Mouse (Mus musculus) lung, postnatal 10 days (tissue): Measurements from ENCODE around the gene Adgrl2.

Experiments
- DNase-seq: peaks from one replicate; pipeline ENCODE4 v3.0.0; 2021

Gene Adgrl2

GRCm38 (mm10) chr3:148871792-148872464, 118.4 kb downstream of the Adgrl2 start:
- DNase-seq, result no peak

- DNase-seq, result peak; percentile 15
Measured at GRCm38 (mm10) chr3:148867618-148868017, 122.7 kb downstream of the Adgrl2 start.

- DNase-seq, result no peak
Measured at GRCm38 (mm10) chr3:148866633-148867032, 123.7 kb downstream of the Adgrl2 start.

GRCm38 (mm10) chr3:148866053-148866452, 124.3 kb downstream of the Adgrl2 start:
- DNase-seq, result no peak

GRCm38 (mm10) chr3:148865234-148865633, 125.1 kb downstream of the Adgrl2 start:
- DNase-seq, result no peak

GRCm38 (mm10) chr3:148861860-148862259, 128.5 kb downstream of the Adgrl2 start:
- DNase-seq, result no peak

GRCm38 (mm10) chr3:148854306-148854910, 135.9 kb downstream of the Adgrl2 start:
- DNase-seq, result no peak

GRCm38 (mm10) chr3:148853372-148853771, 137.0 kb downstream of the Adgrl2 start:
- DNase-seq, result no peak

- DNase-seq, result no peak
Measured at GRCm38 (mm10) chr3:148852556-148852955, 137.8 kb downstream of the Adgrl2 start.

GRCm38 (mm10) chr3:148850821-148851220, 139.5 kb downstream of the Adgrl2 start:
- DNase-seq, result no peak

GRCm38 (mm10) chr3:148848366-148848765, 142.0 kb downstream of the Adgrl2 start:
- DNase-seq, result no peak

GRCm38 (mm10) chr3:148844182-148844581, 146.2 kb downstream of the Adgrl2 start:
- no peak for DNase-seq

- DNase-seq, result no peak
Measured at GRCm38 (mm10) chr3:148842533-148842932, 147.8 kb downstream of the Adgrl2 start.

- DNase-seq, result no peak
Measured at GRCm38 (mm10) chr3:148838835-148839296, 151.5 kb downstream of the Adgrl2 start.

GRCm38 (mm10) chr3:148838095-148838834, 152.1 kb downstream of the Adgrl2 start:
- no peak for DNase-seq

- no peak for DNase-seq
Measured at GRCm38 (mm10) chr3:148835136-148835535, 155.2 kb downstream of the Adgrl2 start.

GRCm38 (mm10) chr3:148833070-148833769, 157.1 kb downstream of the Adgrl2 start:
- no peak for DNase-seq

GRCm38 (mm10) chr3:148832001-148832400, 158.4 kb downstream of the Adgrl2 start:
- DNase-seq, result no peak

GRCm38 (mm10) chr3:148828519-148828918, 161.8 kb downstream of the Adgrl2 start:
- no peak for DNase-seq

- no peak for DNase-seq
Measured at GRCm38 (mm10) chr3:148823551-148823950, 166.8 kb downstream of the Adgrl2 start.

GRCm38 (mm10) chr3:148821632-148822031, 168.7 kb downstream of the Adgrl2 start:
- no peak for DNase-seq

- DNase-seq, result no peak
Measured at GRCm38 (mm10) chr3:148819323-148820046, 170.9 kb downstream of the Adgrl2 start.
